ENCODE assay signal across 8 mouse cellular contexts in genomic region chr1:86178462-86179253, GRCm38 (mm10). TPM values are rescaled to one million over a fixed set of nuclear protein-coding genes. Genes with fewer than 3 reads are reported as not detected.
DNase-seq lines count a peak whose midpoint lies in the region; ATAC-seq and TF ChIP-seq lines count a peak whose summit lies in the region.

No protein-coding gene starts in this region.

- no peak overlapping the region for H3K27ac ChIP-seq in cortical plate, adult 2 months (ENCODE audit: insufficient read depth, low read length)

- no peak overlapping the region for H3K4me3 ChIP-seq in cortical plate, adult 2 months (ENCODE audit: insufficient read depth, low read length)

- no peaks in the 10 kb centered on the region for H3K4me1 ChIP-seq in cortical plate, adult 2 months (ENCODE audit: control insufficient read depth, insufficient read depth, low read length)

- peak; percentile 83 for DNase-seq in gastrocnemius, postnatal 10 days
- peak; percentile 94 for DNase-seq in induced T-regulatory cell, adult 2 months (ENCODE audit: low read depth)
- DNase-seq in left cerebral cortex, adult 8-10 months (ENCODE audit: low spot score in 2 of 2) = peak; percentile 50 to 77
- DNase-seq in right cerebral cortex, postnatal 25 days = peak; percentile 80
- DNase-seq in urinary bladder, postnatal 36 days (ENCODE audit: low spot score in 2 of 2) = peak; percentile 72 to 75

- ATAC-seq in activated CD4-positive, CD25-positive, alpha-beta regulatory T cell, adult 4 months = peak; percentile 94
- peak; percentile 76 for ATAC-seq in megakaryocyte-erythroid progenitor cell, adult 5-6 weeks (replicated peaks; ENCODE audit: low FRiP score, low TSS enrichment, poor library complexity, severe bottlenecking)

- TF ChIP-seq CTCF in cortical plate, adult 2 months (IDR thresholded peaks at IDR 0.05; ENCODE audit: extremely low read depth, insufficient read depth, low read length) = peak; percentile 100

- TF ChIP-seq POLR2A in cortical plate, adult 2 months (IDR thresholded peaks at IDR 0.05; ENCODE audit: extremely low read depth, insufficient read depth, low read length) = no peak

RNA-seq across cellular contexts. Expression of gene Armc9, which starts 24.1 kb away (rescaled TPM):
- 1 to 10 TPM; 3.8 to 7.7 TPM for polyA plus RNA-seq in activated CD4-positive, CD25-positive, alpha-beta regulatory T cell, adult 4 months (2017; shearing (Covaris generic))
- 34.2 and 35.0 TPM in 2 replicates for polyA plus RNA-seq in cortical plate, adult 2 months (2012; rRNA removed)
- total RNA-seq in gastrocnemius, postnatal 10 days (2021) = 1 to 10 TPM; 2.7 to 6.0 TPM
- 10 to 100 TPM; 36.7 to 41.4 (median 38.8) TPM for total RNA-seq in left cerebral cortex, adult 8-10 months (2022)
- total RNA-seq in megakaryocyte-erythroid progenitor cell, adult 5-6 weeks (2014; fragmentation: Nextera tagmentation) = 25.4 and 25.8 TPM in 2 replicates
- 8.8 and 17.1 TPM in 2 replicates for total RNA-seq in megakaryocyte-erythroid progenitor cell, adult 5-6 weeks (2017)

RNA-seq across cellular contexts. Expression of gene Gm21972, which starts 45.2 kb away (rescaled TPM):
- polyA plus RNA-seq in activated CD4-positive, CD25-positive, alpha-beta regulatory T cell, adult 4 months (2017; shearing (Covaris generic)) = not detected
- polyA plus RNA-seq in cortical plate, adult 2 months (2012; rRNA removed) = 1.5 and 2.2 TPM in 2 replicates
- 1 to 10 TPM in 1 of 2 experiments, under 1 TPM in 1; 0.42 to 1.1 TPM for total RNA-seq in gastrocnemius, postnatal 10 days (2021)
- 1 to 10 TPM; 2.2 to 6.9 (median 5.0) TPM for total RNA-seq in left cerebral cortex, adult 8-10 months (2022)
- 0.46 and 4.8 TPM in 2 replicates for total RNA-seq in megakaryocyte-erythroid progenitor cell, adult 5-6 weeks (2014; fragmentation: Nextera tagmentation)
- total RNA-seq in megakaryocyte-erythroid progenitor cell, adult 5-6 weeks (2017) = 12.3 and 36.2 TPM in 2 replicates
